Mouse (Mus musculus) bone marrow, adult 2 months (tissue): Measurements from ENCODE around the gene Tmbim6. TPM values are rescaled to one million over a fixed set of nuclear protein-coding genes. Genes with fewer than 3 reads are reported as not detected.

Experiments
- H3K27ac ChIP-seq: fragments of 200-500 bp; 2 replicates; pipeline ENCODE4 v1.5.1; 2012; ENCODE audit warnings: low read depth, mild to moderate bottlenecking, control low read depth, inconsistent platforms, low read length; ENCODE audit not compliant: control insufficient read depth, poor library complexity, insufficient read depth
- H3K4me1 ChIP-seq: fragments of 200-500 bp; 2 replicates; pipeline ENCODE4 v1.6.1; 2011; ENCODE audit warnings: low read length; ENCODE audit not compliant: control insufficient read depth, insufficient read depth
- H3K4me3 ChIP-seq: fragments of 200-500 bp; replicated peaks from 2 replicates; pipeline ENCODE3; 2011; ENCODE audit warnings: mild to moderate bottlenecking, low read depth, low read length, control low read depth; ENCODE audit not compliant: control insufficient read depth
- CTCF ChIP-seq: fragments of 200-500 bp; IDR thresholded peaks from 2 replicates; pipeline ENCODE4 v1.5.1; 2011; ENCODE audit warnings: low read length, control low read depth; ENCODE audit not compliant: control insufficient read depth, insufficient read depth
- POLR2A ChIP-seq: fragments of 200-500 bp; IDR thresholded peaks from 2 replicates; pipeline ENCODE4 v1.6.1; 2011; ENCODE audit warnings: low read depth, mild to moderate bottlenecking, control low read depth, low read length, borderline replicate concordance; ENCODE audit not compliant: control insufficient read depth
- WGBS: fragments of 180-500 bp; shearing (Covaris S2); methylation state at CpG from one replicate; pipeline ENCODE4 v1.1.7; 2018; 5-methylcytosine and 5-hydroxymethylcytosine counted together
- polyA plus RNA-seq: library from polyadenylated mRNA; stranded (reverse); fragments of >200 nt; gene quantifications from 2 replicates; pipeline ENCODE4 v1.2.4, GENCODE M21; 2011; ENCODE audit warnings: low replicate concordance; ENCODE audit not compliant: missing spikeins, insufficient read depth, insufficient read length

The Tmbim6 gene
- polyA plus RNA-seq, 1 experiment, result 146 TPM

DNA sequence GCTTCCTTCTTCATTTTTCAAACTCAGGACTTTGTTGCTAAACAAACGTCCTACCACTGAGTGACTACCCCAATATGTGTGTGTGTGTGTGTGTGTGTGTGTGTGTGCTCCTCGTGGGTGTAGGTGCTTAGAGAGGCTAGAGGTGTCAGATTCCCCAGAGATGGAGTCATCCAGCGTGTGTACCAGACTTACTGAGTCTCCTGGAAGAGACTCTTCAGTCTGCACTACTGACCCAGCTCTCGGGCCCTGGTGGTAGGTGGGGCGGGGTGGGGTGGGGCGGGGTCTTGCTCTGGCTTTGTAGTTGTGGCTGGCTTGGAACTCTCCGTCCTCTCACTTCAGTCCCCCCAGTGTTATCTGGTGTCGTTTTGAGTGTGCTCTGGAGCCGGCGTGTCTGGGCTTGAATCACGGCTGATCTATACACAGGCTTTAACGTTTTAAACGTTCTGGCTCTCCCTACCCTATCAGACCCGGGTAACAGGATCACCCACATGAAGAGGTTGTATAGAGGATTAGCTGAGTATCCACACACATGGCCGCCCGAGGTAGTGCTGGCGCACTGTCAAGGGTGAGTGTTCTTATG is 25.1 kb downstream of the Tmbim6 start:
- H3K4me3 ChIP-seq, result no peak overlapping the region
- no peak for TF ChIP-seq POLR2A
- no peak for TF ChIP-seq CTCF
- whole genome bisulfite sequencing, result 61% methylated on average over 17 of the region's 17 CpGs
- H3K4me1 ChIP-seq, result no peaks in the 10 kb centered on the region; the same call in 1 of the 2 replicates
- H3K27ac ChIP-seq, result no peak overlapping the region

DNA sequence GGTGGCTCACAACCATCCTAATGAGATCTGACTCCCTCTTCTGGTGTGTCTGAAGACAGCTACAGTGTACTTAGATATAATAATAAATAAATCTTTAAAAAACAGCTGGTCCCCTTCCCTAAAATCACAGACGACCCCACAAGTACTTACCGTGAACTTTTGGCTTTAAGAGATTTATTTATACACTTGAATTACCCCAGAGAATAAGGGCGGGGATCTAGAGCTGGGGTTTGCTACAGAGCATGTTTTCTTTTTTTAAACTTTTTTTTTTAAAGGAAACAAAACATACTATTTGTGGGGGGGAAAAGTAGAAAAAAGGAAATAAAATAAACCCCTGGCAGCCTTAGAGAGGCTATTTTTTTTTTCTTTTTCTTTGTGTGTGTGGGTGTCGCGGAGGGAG is 27.4 kb downstream of the Tmbim6 start:
- Histone ChIP-seq H3K4me3 (no peak overlapping the region), H3K4me1 (no peaks in the 10 kb centered on the region; the same call in 1 of the 2 replicates), H3K27ac (no peak overlapping the region)
- WGBS, result 8% methylated on average over 5 of the region's 5 CpGs
- no peak for TF ChIP-seq CTCF
- no peak for TF ChIP-seq POLR2A

DNA sequence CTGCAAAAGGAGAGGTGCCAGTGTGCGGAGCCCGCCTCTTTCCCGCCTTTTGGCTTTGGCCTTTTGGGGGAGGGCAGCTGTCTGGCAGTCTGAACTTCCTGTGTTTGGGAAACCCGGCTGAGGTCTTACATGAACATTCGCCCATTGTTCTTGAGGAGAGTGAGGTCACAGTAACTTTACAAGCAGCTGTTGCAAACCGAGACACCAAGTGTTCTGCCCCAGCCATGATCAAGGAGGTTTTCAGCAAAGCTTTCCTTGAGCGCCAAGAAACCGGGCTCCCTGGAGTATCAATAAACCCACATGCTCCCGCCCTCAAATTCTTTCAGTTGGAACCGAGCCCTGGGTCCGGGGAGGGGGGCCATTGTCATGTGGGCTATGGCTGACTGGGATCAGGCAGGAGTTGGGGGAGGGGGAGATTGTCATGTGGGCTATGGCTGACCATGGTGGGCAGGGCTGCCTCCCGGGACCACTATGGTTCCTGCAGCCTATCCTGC is 27.9 kb downstream of the Tmbim6 start:
- WGBS, result 1% methylated on average over 12 of the region's 12 CpGs
- Histone ChIP-seq H3K4me3 (no peak overlapping the region), H3K27ac (no peak overlapping the region), H3K4me1 (no peaks in the 10 kb centered on the region; the same call in 1 of the 2 replicates)
- TF ChIP-seq POLR2A, result no peak
- TF ChIP-seq CTCF, result no peak

DNA sequence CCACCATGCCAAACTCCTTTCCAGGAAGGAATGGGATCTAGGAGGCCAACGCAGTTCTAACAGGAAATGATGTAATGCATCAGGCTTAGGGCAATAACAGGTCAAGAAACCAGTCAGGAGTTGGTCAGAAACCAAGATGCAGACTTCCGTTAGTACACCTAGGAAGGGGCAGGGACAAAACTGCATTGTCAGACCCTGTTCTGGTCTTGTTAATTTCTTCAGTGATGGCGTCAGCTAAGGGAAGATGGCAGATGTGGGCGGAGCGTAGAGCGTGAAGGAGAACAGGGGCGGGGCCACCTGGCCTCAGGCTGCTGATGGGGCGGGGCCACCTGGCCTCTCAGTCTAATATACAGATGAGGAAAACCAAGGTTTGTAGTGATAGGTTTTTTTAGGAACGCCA is 28.5 kb downstream of the Tmbim6 start:
- WGBS, result 56% methylated on average over 9 of the region's 9 CpGs
- Histone ChIP-seq H3K4me3 (no peak overlapping the region), H3K27ac (no peak overlapping the region), H3K4me1 (no peaks in the 10 kb centered on the region; the same call in 1 of the 2 replicates)
- TF ChIP-seq POLR2A, result no peak
- TF ChIP-seq CTCF, result no peak

DNA sequence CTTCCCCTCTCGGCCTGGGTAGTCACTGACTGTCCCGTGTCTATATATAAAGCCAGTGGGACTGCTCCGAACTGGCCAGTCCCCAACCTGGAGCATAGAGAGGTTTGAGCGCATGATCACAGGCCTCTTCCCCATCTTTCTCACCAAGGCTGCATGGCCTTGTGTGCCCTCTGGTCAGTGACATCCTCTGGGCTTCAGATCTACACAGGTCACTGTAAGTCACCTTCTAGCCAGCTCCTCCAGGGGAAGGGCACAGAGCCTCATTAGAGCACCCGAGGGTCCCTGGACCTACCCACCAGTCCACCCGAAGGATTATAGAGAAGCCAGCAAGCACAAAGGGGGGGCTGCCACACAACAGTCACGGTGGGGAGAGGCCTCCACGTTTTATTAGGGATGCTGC is 29.0 kb downstream of the Tmbim6 start:
- H3K4me1 ChIP-seq, result no peaks in the 10 kb centered on the region
- TF ChIP-seq POLR2A (no peak), CTCF (no peak)
- H3K4me3 ChIP-seq, result no peak overlapping the region
- H3K27ac ChIP-seq, result no peak overlapping the region
- WGBS, result 69% methylated on average over 8 of the region's 8 CpGs

DNA sequence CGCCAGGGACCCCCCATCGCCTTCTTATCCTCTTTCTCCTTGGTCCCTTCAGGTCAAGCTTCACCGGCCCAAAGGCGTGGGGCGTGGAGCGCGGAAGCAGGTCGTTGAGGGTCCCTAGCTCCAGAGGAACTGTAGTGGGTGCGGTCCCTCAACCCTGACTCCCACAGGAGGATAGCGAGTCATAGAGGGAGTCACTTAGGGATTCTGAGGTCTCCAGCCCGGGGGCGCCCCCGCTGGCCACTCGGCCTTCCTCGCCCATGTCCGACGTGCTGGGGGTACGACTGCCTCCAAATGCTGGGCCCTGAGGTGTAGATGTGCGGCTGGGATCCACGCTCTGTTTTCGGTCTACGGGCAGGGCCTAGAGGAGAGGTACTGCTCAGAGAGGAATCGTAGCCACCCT is 29.9 kb downstream of the Tmbim6 start:
- no peak for TF ChIP-seq CTCF
- TF ChIP-seq POLR2A, result no peak
- Histone ChIP-seq H3K4me1 (no peaks in the 10 kb centered on the region), H3K27ac (no peak overlapping the region), H3K4me3 (no peak overlapping the region)
- whole genome bisulfite sequencing, result 93% methylated on average over 23 of the region's 23 CpGs

DNA sequence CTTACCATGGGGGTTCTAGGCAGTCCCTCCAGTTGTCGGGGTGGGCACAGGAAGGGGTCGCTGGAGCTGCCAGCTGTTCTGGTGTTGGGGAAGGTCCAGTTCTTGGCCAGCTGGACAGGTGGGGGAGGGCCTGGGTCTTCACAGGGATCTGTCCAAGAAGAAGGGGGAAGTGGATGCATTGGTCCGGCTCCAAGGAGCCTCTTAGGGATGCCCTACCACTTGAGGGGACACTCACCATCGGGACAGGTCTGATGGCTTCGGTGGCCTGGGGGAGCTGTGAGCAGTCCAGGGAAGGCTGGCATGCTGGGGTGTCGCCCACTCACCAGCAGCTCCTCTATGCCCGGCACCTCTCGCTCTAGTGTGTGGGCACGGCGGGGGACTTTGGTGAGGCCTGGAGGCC is 30.4 kb downstream of the Tmbim6 start:
- Histone ChIP-seq H3K4me3 (no peak overlapping the region), H3K4me1 (no peaks in the 10 kb centered on the region), H3K27ac (no peak overlapping the region; the same call in 1 of the 2 replicates)
- TF ChIP-seq POLR2A, result no peak
- TF ChIP-seq CTCF, result no peak
- 89% methylated on average over 10 of the region's 10 CpGs for WGBS

DNA sequence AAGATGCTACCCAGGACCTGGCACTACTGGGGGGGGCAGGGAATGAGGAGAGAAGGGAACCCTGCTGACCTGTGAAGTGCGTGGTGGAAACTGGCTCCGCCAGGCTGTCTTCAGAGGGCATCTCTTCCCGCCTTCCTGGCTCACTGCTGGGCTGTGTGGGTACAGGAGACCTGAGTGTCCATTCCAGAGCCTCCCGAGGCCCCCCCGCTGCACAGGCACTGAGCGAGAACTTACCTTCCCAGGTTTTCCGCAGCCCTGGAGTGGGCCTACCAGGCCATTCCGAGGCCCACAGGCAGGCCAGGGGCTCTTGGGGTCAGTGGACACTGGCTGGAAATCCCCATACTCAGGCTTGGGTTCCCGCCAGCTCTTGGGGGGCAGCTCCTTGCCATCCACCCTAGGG is 31.2 kb downstream of the Tmbim6 start:
- 81% methylated on average over 9 of the region's 9 CpGs for WGBS
- Histone ChIP-seq H3K4me1 (no peaks in the 10 kb centered on the region), H3K4me3 (no peak overlapping the region), H3K27ac (no peak overlapping the region; the same call in 1 of the 2 replicates)
- TF ChIP-seq POLR2A, result no peak
- no peak for TF ChIP-seq CTCF

DNA sequence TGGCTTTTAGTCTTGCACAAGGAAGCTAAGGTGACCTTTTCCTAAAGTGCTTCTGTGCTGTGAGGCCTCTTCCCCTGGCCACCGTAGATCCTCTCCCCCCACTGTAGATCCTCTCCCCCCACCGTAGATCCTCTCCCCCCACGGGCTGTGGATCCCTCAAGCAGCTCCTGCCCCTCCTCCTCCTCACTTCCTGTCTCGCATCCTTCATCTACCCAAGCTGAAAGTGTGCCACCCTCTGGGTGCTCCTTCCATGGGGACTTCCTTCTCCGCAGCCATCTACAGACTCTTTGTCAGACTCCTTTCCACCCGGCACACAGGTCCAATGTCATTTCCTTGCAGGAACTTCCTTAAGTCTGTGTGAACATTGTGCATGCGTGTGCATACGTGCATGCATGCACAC is 37.7 kb downstream of the Tmbim6 start:
- TF ChIP-seq POLR2A, result no peak
- TF ChIP-seq CTCF, result no peak
- H3K4me1 ChIP-seq, result no peaks in the 10 kb centered on the region
- no peak overlapping the region for H3K27ac ChIP-seq
- WGBS, result 51% methylated on average over 8 of the region's 8 CpGs
- H3K4me3 ChIP-seq, result no peak overlapping the region
